ENCODE assay signal across 13 mouse cellular contexts in the genomic region with DNA sequence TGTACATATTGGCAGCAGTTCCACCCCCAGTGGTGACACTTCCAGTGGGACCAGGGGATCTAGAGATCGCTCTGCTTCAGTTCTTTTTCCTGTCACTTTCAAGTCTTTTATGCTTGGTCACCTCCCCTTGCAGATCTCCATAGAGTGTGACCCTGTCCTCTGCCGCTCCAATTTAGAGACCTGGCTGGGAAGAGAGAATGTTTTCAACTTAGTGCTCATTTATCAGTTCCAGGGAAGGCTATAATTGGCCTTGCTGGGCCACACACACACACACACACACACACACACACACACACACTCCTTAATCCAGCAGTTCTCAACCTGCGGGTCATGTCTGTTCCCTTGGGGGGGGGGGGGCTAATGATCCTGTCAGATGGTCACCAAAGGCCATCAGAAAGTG.
"Had no signal": no experiment of that assay in that cellular context is flagged by ENCODE, and none has a peak within 500 bp of the region (broad histone marks: within the 10 kb centered on the region; RNA-seq: fewer than 3 reads in every experiment).

No protein-coding gene starts in this region.

- H3K4me3 ChIP-seq: limb, embryonic 13.5 days; myocyte; neural tube, embryonic 15.5 days had no signal

- H3K4me2 ChIP-seq: limb, embryonic 13.5 days; neural tube, embryonic 15.5 days had no signal

- H3K9ac ChIP-seq: limb, embryonic 13.5 days; liver, embryonic 14.5 days; neural tube, embryonic 15.5 days had no signal

- H3K9me3 ChIP-seq: limb, embryonic 13.5 days; neural tube, embryonic 15.5 days had no signal

- ATAC-seq: intestine, embryonic 16.5 days had no signal

- H3K27me3 ChIP-seq: limb, embryonic 13.5 days; neural tube, embryonic 15.5 days had no signal

- H3K36me3 ChIP-seq: limb, embryonic 13.5 days; neural tube, embryonic 15.5 days had no signal

- DNase-seq: kidney, adult 8-10 months; kidney, postnatal 14 days; layer of hippocampus, postnatal 36 days; lung, adult 18-20 months; right cerebral cortex, postnatal 4 days; spleen, adult 18-20 months; thymus, adult 2 months; thymus, postnatal 25 days had no signal

- H3K27ac ChIP-seq: limb, embryonic 13.5 days; liver, embryonic 14.5 days; neural tube, embryonic 15.5 days had no signal
